Mouse (Mus musculus) megakaryocyte, embryonic 14.5 days (primary cell): ENCODE measurements around the gene Rhof.

Source experiments
- FLI1 ChIP-seq: IDR thresholded peaks from 2 replicates; pipeline ENCODE4 v1.6.1; 2012; ENCODE audit warnings: low read length, inconsistent platforms, mixed read lengths
- GATA1 ChIP-seq: IDR thresholded peaks from 3 replicates; pipeline ENCODE4 v1.6.1; 2012; ENCODE audit warnings: mixed read lengths, low read length, inconsistent platforms, borderline replicate concordance

- TF ChIP-seq GATA1 (no peak), FLI1 (no peak)
Observed at GRCm38 (mm10) chr5:123102376-123102775, 30.1 kb downstream of the Rhof start.
